Mouse (Mus musculus): ENCODE measurements around the gene Snrpd2. TPM values are rescaled to one million over a fixed set of nuclear protein-coding genes. Genes with fewer than 3 reads are reported as not detected.
A peak's percentile ranks its signal among the peaks of the same experiment; 100 is the strongest.

Snrpd2 gene
- polyA plus RNA-seq, 1 experiment from 2014 or later, result 141 TPM

GRCm38 (mm10) chr7:19160115-19160514 lies 10.6 kb downstream of the Snrpd2 start:
- H3K4me2 ChIP-seq (replicated peaks; ENCODE audit: low read depth, low read length), result peak overlapping the region; percentile 84
- H3K36me3 ChIP-seq (ENCODE audit: insufficient read depth, low read length), result no peaks in the 10 kb centered on the region
- H3K27me3 ChIP-seq (ENCODE audit: insufficient read depth, low read length), result peaks cover 16% of the 10 kb centered on the region; the same call in 1 of the 2 replicates
- peak; percentile 27; the same call in 1 of the 2 replicates for ATAC-seq (ENCODE audit: low FRiP score, low TSS enrichment)
- H3K9me3 ChIP-seq (ENCODE audit: low read length), result no peaks in the 10 kb centered on the region
- 0% methylated on average over 17 of the region's 20 CpGs for WGBS
- H3K4me3 ChIP-seq (ENCODE audit: low read length), result peak overlapping the region; percentile 53
- H3K9ac ChIP-seq (replicated peaks; ENCODE audit: low read length), result peak overlapping the region; percentile 67
- H3K27ac ChIP-seq (ENCODE audit: low read length), result no peak overlapping the region
- H3K4me1 ChIP-seq (ENCODE audit: insufficient read depth, low read length), result peaks cover 32% of the 10 kb centered on the region

- H3K4me1 ChIP-seq (ENCODE audit: insufficient read depth, low read length), result peaks cover 26% of the 10 kb centered on the region
- H3K36me3 ChIP-seq (ENCODE audit: insufficient read depth, low read length), result no peaks in the 10 kb centered on the region
- ATAC-seq (ENCODE audit: low FRiP score, low TSS enrichment), result no peak
- no peak overlapping the region for H3K4me2 ChIP-seq (replicated peaks; ENCODE audit: low read depth, low read length)
- no peak overlapping the region for H3K9ac ChIP-seq (replicated peaks; ENCODE audit: low read length)
- WGBS, result 73% methylated on average over 7 of the region's 7 CpGs
- peaks cover 18% of the 10 kb centered on the region; the same call in 1 of the 2 replicates for H3K27me3 ChIP-seq (ENCODE audit: insufficient read depth, low read length)
- no peak overlapping the region for H3K4me3 ChIP-seq (ENCODE audit: low read length)
- peaks cover 4% of the 10 kb centered on the region; the same call in 1 of the 2 replicates for H3K9me3 ChIP-seq (ENCODE audit: low read length)
- no peak overlapping the region for H3K27ac ChIP-seq (ENCODE audit: low read length)
Measured at GRCm38 (mm10) chr7:19162928-19163327, 13.4 kb downstream of the Snrpd2 start.

DNA sequence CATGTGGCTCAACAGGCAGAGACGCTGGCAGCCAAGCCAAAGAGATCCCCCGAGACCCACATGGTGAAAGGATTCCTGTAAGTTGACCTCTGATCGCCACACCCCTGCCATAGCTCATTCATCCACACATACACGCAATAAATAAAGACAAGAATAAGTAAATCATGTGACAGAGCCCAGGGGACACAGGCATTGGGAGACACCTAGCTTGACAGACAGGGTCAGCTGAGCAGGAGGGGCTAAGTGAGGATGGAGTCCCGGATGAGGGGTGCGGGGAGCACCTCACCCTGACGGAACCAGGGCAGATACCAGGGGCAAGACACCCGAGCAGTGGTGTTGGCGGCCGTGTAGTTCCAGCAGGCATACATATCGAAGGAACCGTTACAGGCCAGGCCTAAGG lies 14.2 kb downstream of the Snrpd2 start:
- no peak overlapping the region for H3K4me3 ChIP-seq (ENCODE audit: low read length)
- H3K27ac ChIP-seq (ENCODE audit: low read length), result no peak overlapping the region
- WGBS, result 20% methylated on average over 12 of the region's 12 CpGs
- H3K27me3 ChIP-seq (ENCODE audit: insufficient read depth, low read length), result peaks cover 15% of the 10 kb centered on the region; the same call in 1 of the 2 replicates
- H3K4me1 ChIP-seq (ENCODE audit: insufficient read depth, low read length), result peaks cover 26% of the 10 kb centered on the region
- H3K4me2 ChIP-seq (replicated peaks; ENCODE audit: low read depth, low read length), result peak overlapping the region; percentile 28
- no peak overlapping the region for H3K9ac ChIP-seq (replicated peaks; ENCODE audit: low read length)
- peaks cover 4% of the 10 kb centered on the region; the same call in 1 of the 2 replicates for H3K9me3 ChIP-seq (ENCODE audit: low read length)
- peak; percentile 26 for ATAC-seq (ENCODE audit: low FRiP score, low TSS enrichment)
- no peaks in the 10 kb centered on the region for H3K36me3 ChIP-seq (ENCODE audit: insufficient read depth, low read length)

GRCm38 (mm10) chr7:19164189-19164588 lies 14.7 kb downstream of the Snrpd2 start:
- Histone ChIP-seq H3K36me3 (ENCODE audit: insufficient read depth, low read length) (no peaks in the 10 kb centered on the region), H3K9ac (replicated peaks; ENCODE audit: low read length) (no peak overlapping the region), H3K4me1 (ENCODE audit: insufficient read depth, low read length) (peaks cover 26% of the 10 kb centered on the region), H3K4me2 (replicated peaks; ENCODE audit: low read depth, low read length) (peak overlapping the region; percentile 28), H3K27ac (ENCODE audit: low read length) (no peak overlapping the region), H3K9me3 (ENCODE audit: low read length) (peaks cover 4% of the 10 kb centered on the region; the same call in 1 of the 2 replicates), H3K27me3 (ENCODE audit: insufficient read depth, low read length) (peaks cover 10% of the 10 kb centered on the region; the same call in 1 of the 2 replicates), H3K4me3 (ENCODE audit: low read length) (peak overlapping the region; percentile 8; the same call in 1 of the 2 replicates)
- peak; percentile 79 for ATAC-seq (ENCODE audit: low FRiP score, low TSS enrichment)
- 0% methylated on average over 6 of the region's 6 CpGs for WGBS

- ATAC-seq (ENCODE audit: low FRiP score, low TSS enrichment), result no peak
- 3% methylated on average over 13 of the region's 13 CpGs for WGBS
- Histone ChIP-seq H3K4me3 (ENCODE audit: low read length) (no peak overlapping the region), H3K4me1 (ENCODE audit: insufficient read depth, low read length) (peaks cover 18% of the 10 kb centered on the region), H3K27me3 (ENCODE audit: insufficient read depth, low read length) (peaks cover 5% of the 10 kb centered on the region; the same call in 1 of the 2 replicates), H3K36me3 (ENCODE audit: insufficient read depth, low read length) (no peaks in the 10 kb centered on the region), H3K9me3 (ENCODE audit: low read length) (peaks cover 4% of the 10 kb centered on the region; the same call in 1 of the 2 replicates), H3K4me2 (replicated peaks; ENCODE audit: low read depth, low read length) (peak overlapping the region; percentile 17; the same call in 1 of the 2 replicates), H3K27ac (ENCODE audit: low read length) (no peak overlapping the region), H3K9ac (replicated peaks; ENCODE audit: low read length) (0 out of 2 replicates have a peak overlapping the region, but pooled peaks have one; percentile 7)
Measured at GRCm38 (mm10) chr7:19164978-19165377, 15.5 kb downstream of the Snrpd2 start.

DNA sequence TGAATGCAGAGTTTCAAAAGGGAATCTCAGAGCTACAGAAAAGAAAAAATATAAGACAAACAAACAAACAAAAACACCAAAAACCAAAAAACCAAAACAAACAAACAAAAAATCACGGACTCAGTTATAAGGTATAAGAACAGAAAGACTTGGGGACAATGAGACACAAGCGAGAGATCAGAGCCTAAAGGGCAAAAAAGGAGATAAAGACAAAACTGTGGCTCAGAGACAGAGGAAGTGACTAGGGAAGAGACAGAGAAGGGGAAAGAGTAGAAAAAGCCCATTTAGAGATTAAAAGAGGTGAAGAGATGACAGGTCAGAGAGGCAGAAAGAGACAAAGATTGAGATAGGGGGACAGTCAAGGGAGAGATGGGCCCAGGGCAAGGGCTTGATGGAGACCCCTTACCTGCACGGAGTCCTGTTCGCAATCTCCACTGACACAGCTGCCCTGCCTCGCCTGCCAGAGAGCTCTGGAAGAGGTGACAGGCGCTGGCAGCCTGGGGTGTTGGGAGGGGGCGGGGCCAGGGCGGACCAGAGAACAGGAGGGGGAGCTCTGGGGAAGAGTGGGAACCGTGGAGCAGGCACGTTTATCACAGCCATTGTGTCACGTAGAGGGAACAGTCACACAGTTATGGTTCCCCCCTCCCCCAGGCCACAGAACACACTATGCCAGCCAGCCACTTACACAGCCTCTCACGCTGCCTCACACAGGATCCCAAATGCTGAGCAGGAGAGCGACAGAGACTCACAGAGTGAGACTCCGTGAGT lies 16.3 kb downstream of the Snrpd2 start, which contains the start of gene Gipr:
Gipr (minus strand) TSS at position 472 of the 768 bp plus-strand sequence.
- Histone ChIP-seq H3K36me3 (ENCODE audit: insufficient read depth, low read length) (no peaks in the 10 kb centered on the region), H3K27ac (ENCODE audit: low read length) (no peak within 1 kb of the TSS), H3K4me2 (replicated peaks; ENCODE audit: low read depth, low read length) (peak within 1 kb of the TSS; percentile 17; the same call in 1 of the 2 replicates), H3K27me3 (ENCODE audit: insufficient read depth, low read length) (peaks cover 5% of the 10 kb centered on the region; the same call in 1 of the 2 replicates), H3K4me3 (ENCODE audit: low read length) (no peak within 1 kb of the TSS), H3K9me3 (ENCODE audit: low read length) (peaks cover 4% of the 10 kb centered on the region; the same call in 1 of the 2 replicates), H3K4me1 (ENCODE audit: insufficient read depth, low read length) (peaks cover 13% of the 10 kb centered on the region), H3K9ac (replicated peaks; ENCODE audit: low read length) (0 out of 2 replicates have a peak within 1 kb of the TSS, but pooled peaks have one; percentile 7)
- no peak for ATAC-seq (ENCODE audit: low FRiP score, low TSS enrichment)
- 12% methylated on average over 14 of the region's 14 CpGs for WGBS

DNA sequence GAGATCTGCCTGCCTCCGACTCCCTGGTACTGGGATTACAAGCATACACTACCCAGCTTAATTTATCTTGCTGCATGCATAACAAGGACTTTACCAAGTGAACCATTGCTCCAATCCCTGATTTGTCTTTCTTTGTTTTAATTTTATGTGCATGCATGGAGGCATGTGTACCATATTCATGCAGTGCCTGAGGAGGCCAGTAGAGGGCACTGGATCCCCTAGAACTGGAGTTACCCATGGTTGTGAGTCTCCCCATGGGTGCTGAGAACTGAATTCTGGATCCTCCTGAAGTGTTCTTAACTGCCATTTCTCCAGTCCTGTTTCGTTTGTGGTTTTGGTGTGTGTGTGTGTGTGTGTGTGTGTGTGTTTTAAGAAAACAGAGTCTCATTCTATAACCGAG lies 17.5 kb downstream of the Snrpd2 start:
- H3K4me1 ChIP-seq (ENCODE audit: insufficient read depth, low read length), result peaks cover 20% of the 10 kb centered on the region
- WGBS, result 88% methylated on average over 3 of the region's 3 CpGs

DNA sequence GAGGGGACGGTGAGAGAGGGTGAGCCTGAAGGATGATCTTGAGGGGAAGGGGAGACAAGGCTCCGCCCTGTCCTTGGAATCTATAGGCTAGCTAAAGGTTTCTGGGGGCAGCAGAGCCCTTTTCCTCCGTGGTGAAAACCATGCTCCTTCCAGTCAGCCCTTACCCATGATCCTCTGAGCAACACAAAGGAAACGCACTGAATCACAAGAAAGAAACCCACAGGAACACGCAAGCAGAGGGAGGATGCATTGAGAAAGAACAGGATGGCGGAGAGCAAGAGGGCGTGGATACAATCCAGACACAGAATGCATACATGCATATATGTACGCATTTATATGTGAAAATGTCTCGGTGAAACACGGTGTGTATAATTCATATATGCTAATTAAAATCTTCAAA lies 20.0 kb downstream of the Snrpd2 start:
- no peak overlapping the region for H3K9ac ChIP-seq (replicated peaks; ENCODE audit: low read length)
- H3K36me3 ChIP-seq (ENCODE audit: insufficient read depth, low read length), result no peaks in the 10 kb centered on the region
- peaks cover 8% of the 10 kb centered on the region; the same call in 1 of the 2 replicates for H3K27me3 ChIP-seq (ENCODE audit: insufficient read depth, low read length)
- peaks cover 4% of the 10 kb centered on the region; the same call in 1 of the 2 replicates for H3K9me3 ChIP-seq (ENCODE audit: low read length)
- 0 out of 2 replicates have a peak overlapping the region, but pooled peaks have one; percentile 0 for H3K27ac ChIP-seq (ENCODE audit: low read length)
- H3K4me3 ChIP-seq (ENCODE audit: low read length), result no peak overlapping the region
- peaks cover 26% of the 10 kb centered on the region for H3K4me1 ChIP-seq (ENCODE audit: insufficient read depth, low read length)
- no peak for ATAC-seq (ENCODE audit: low FRiP score, low TSS enrichment)
- WGBS, result 62% methylated on average over 10 of the region's 10 CpGs
- H3K4me2 ChIP-seq (replicated peaks; ENCODE audit: low read depth, low read length), result no peak overlapping the region

More for the DNA sequence above, 17.5 kb downstream of the Snrpd2 start:
- Histone ChIP-seq H3K36me3 (ENCODE audit: insufficient read depth, low read length) (no peaks in the 10 kb centered on the region), H3K27me3 (ENCODE audit: insufficient read depth, low read length) (peaks cover 5% of the 10 kb centered on the region; the same call in 1 of the 2 replicates), H3K27ac (ENCODE audit: low read length) (no peak overlapping the region), H3K4me2 (replicated peaks; ENCODE audit: low read depth, low read length) (no peak overlapping the region), H3K4me3 (ENCODE audit: low read length) (no peak overlapping the region), H3K9me3 (ENCODE audit: low read length) (peaks cover 4% of the 10 kb centered on the region; the same call in 1 of the 2 replicates), H3K9ac (replicated peaks; ENCODE audit: low read length) (no peak overlapping the region)
- ATAC-seq (ENCODE audit: low FRiP score, low TSS enrichment), result no peak

DNA sequence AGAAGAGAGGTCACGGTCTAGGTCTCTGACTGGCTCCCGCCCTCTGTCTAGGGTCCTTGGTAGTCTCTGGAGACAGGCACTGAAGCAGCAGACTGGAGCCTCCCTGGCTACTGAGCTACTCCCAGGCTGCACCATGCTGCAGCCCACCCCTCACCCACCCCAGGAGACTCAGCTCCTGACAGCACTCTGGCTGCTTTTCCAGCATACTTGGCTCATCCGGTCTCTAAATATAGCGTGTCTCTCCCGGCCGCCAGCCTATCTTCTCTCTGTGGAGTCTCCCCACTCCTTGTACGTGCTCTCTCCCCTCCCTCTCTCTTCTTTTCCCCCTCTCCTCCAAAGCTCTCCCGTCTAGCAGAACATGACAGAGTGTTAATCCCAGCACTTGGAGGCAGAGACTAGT lies 20.6 kb downstream of the Snrpd2 start:
- WGBS, result 58% methylated on average over 8 of the region's 8 CpGs
- no peaks in the 10 kb centered on the region for H3K36me3 ChIP-seq (ENCODE audit: insufficient read depth, low read length)
- peaks cover 4% of the 10 kb centered on the region; the same call in 1 of the 2 replicates for H3K9me3 ChIP-seq (ENCODE audit: low read length)
- peaks cover 9% of the 10 kb centered on the region; the same call in 1 of the 2 replicates for H3K27me3 ChIP-seq (ENCODE audit: insufficient read depth, low read length)
- peaks cover 20% of the 10 kb centered on the region for H3K4me1 ChIP-seq (ENCODE audit: insufficient read depth, low read length)
- H3K4me2 ChIP-seq (replicated peaks; ENCODE audit: low read depth, low read length), result no peak overlapping the region
- peak; percentile 64; the same call in 1 of the 2 replicates for ATAC-seq (ENCODE audit: low FRiP score, low TSS enrichment)
- H3K9ac ChIP-seq (replicated peaks; ENCODE audit: low read length), result 0 out of 2 replicates have a peak overlapping the region, but pooled peaks have one; percentile 9
- H3K4me3 ChIP-seq (ENCODE audit: low read length), result no peak overlapping the region
- 0 out of 2 replicates have a peak overlapping the region, but pooled peaks have one; percentile 60 for H3K27ac ChIP-seq (ENCODE audit: low read length)

Measured in kidney, embryonic 16.5 days (tissue).